Mouse (Mus musculus): ENCODE data around the gene Dbt. TPM values are rescaled to one million over a fixed set of nuclear protein-coding genes. Genes with fewer than 3 reads are reported as not detected.

Gene Dbt
- polyA plus RNA-seq, 1 experiment from 2014 or later: 11.4 TPM

DNA sequence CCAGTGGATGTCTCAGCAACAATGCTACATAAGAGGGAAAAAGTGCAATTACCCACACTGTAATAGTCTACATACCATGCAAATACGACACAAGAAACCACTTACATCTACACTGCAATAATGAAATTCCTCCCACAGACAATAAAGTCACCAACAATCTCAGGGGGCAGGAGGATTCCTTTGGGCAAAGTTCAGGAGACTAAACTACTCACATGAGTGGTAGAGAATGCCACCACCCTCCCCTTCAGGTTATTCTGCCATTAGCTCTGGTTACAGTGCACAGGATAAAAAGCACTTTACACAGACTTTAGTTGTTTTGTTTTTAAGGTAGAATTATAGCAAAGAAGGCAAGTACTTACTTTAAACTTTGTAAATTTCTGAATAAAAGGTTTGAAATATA, 17.2 kb upstream of the Dbt start:
- no peak overlapping the region for H3K27ac ChIP-seq
- H3K4me3 ChIP-seq: no peak overlapping the region
- WGBS: 98% methylated on average over 1 of the region's 1 CpGs
- H3K9me3 ChIP-seq: no peaks in the 10 kb centered on the region
- no peaks in the 10 kb centered on the region for H3K4me1 ChIP-seq
- peaks cover 99% of the 10 kb centered on the region for H3K36me3 ChIP-seq (replicated peaks)
- no peak for DNase-seq (ENCODE audit: extremely low spot score, low spot score)
- no peaks in the 10 kb centered on the region for H3K27me3 ChIP-seq (ENCODE audit: poor library complexity, severe bottlenecking)

DNA sequence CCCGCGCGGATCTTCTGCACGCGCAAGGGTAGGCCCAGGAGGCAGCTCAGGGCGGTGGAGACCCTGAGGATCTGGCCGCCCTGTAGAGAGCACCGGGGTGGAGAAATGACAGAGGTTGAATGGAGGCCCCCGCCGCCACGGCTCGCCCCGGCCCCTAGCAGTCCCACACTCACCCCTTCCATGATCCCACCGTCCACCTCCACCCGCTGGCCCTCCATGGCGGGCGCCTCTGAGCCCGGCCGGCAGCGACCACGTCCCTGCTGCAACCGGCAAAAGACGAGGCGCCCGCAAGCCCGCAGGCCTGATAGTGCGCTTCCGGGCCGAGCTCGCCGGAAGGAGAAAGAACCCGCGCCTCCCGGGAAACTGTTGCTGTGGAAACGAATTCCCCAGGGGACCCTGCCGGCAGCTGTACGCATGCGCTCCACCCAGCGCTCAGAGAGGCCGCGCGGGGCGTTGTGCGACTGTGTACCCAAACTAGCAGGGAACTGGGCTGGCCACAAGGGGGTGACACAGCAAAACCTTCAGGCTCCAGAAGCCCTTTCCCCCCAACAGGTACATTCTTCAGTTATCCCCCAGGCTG, 5.0 kb upstream of the Dbt start, which contains the start of gene Rtca:
Gene Rtca (minus strand): TSS at position 437 of the 580 bp plus-strand sequence.
- Histone ChIP-seq H3K9me3 (no peaks in the 10 kb centered on the region), H3K4me1 (peaks cover 25% of the 10 kb centered on the region), H3K4me3 (peak within 1 kb of the TSS; percentile 98), H3K36me3 (replicated peaks) (peaks cover 38% of the 10 kb centered on the region), H3K27ac (peak within 1 kb of the TSS; percentile 95), H3K27me3 (ENCODE audit: poor library complexity, severe bottlenecking) (no peaks in the 10 kb centered on the region)
- DNase-seq (ENCODE audit: extremely low spot score, low spot score): peak; percentile 98
- under 1% methylated on average over 44 of the region's 44 CpGs for WGBS

DNA sequence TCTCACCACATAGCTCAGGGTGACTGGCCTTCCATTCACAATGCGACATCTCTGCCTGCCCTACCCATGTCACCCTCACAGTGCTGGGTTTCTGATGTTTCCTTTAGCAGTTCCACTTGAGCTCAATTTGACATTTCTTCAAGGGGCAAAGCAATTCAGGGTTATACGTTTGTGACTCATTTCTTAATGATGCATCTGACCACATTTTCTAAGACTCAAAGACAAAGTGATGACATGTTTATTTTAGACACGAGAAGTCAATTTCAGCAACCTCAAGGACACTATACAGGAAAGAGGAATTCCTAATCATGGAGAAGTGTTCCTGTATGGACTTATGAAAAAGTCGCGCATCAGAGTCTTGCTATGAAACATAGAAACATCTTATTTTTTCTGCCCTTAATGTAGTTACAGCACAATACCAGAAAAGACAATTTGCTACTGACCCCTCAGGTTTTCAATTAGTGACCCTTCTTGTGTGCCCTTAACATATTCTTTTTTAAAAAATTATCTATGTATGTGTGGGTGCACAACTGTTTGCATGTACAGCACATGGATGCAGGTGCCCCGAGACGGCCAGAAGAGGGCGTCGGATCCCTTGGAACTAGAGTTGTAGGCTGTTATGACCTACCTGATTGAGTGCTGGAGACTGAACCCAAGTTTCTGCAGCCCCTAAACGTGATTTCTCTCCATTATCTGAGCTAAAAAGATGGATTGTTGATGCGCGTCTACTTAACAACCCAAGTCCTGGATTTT, 543 bp upstream of the Dbt start:
- H3K9me3 ChIP-seq: no peaks in the 10 kb centered on the region
- H3K27me3 ChIP-seq (ENCODE audit: poor library complexity, severe bottlenecking): no peaks in the 10 kb centered on the region
- DNase-seq (ENCODE audit: extremely low spot score, low spot score): no peak
- WGBS: 46% methylated on average over 12 of the region's 12 CpGs
- peak overlapping the region; percentile 81 for H3K27ac ChIP-seq
- H3K36me3 ChIP-seq (replicated peaks): peaks cover 16% of the 10 kb centered on the region; the same call in 1 of the 2 replicates
- H3K4me3 ChIP-seq: peak overlapping the region; percentile 74
- peaks cover 21% of the 10 kb centered on the region for H3K4me1 ChIP-seq

DNA sequence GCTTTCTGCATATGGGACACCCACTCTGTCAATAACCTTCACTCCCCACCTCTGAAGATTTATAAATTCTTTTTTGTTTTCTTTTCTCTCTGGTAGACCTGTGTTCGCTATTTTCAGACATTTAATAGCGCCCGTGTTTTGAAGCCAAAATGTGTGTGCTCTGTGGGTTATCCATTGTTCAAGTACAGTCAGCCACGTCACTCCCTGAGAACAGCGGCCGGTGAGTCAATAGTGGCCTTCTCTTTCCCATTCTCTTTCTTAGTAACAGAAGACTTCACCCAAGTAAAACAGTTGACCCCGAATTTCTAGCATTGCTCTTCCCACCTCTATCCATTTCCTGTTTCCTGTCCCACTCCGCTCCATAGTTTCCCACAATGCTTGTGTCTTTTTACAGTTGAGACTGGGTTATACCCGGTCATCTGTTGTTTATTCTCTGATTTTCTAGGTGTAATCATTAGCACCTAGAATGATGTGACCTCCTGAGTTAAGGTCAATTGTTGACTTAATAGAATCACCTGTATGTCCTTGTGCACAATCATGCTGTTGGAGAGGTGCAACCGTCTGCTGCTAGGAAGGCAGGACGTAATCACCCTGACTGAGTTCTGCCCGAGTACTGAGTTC, 7.4 kb downstream of the Dbt start:
- H3K4me3 ChIP-seq: no peak overlapping the region
- no peaks in the 10 kb centered on the region for H3K27me3 ChIP-seq (ENCODE audit: poor library complexity, severe bottlenecking)
- WGBS: 92% methylated on average over 12 of the region's 12 CpGs
- H3K4me1 ChIP-seq: no peaks in the 10 kb centered on the region
- H3K27ac ChIP-seq: no peak overlapping the region
- no peaks in the 10 kb centered on the region for H3K9me3 ChIP-seq
- H3K36me3 ChIP-seq (replicated peaks): peaks cover 46% of the 10 kb centered on the region
- DNase-seq (ENCODE audit: extremely low spot score, low spot score): no peak

DNA sequence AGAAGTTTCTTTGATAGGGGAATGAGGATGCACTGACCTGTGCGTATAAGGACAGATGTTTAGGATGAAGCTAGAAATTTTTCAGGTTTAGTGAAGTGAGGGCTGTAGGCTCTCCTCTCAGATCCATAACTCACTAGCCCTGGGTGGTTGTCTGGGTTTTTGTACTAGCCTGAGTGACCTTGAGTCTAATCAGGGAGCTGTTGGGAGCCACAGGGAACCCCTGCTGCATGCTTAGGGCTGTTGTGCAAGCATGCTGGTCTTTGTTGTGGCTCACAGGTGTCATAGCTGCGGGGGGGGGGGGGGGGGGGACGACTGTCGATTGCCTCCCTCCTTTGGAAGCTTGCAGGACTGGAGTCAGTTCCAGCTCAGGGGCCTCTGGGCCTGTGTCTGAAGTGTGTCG, 16.9 kb downstream of the Dbt start:
- DNase-seq (ENCODE audit: extremely low spot score, low spot score): no peak
- H3K36me3 ChIP-seq (replicated peaks): peaks cover 23% of the 10 kb centered on the region
- 55% methylated on average over 5 of the region's 5 CpGs for WGBS

DNA sequence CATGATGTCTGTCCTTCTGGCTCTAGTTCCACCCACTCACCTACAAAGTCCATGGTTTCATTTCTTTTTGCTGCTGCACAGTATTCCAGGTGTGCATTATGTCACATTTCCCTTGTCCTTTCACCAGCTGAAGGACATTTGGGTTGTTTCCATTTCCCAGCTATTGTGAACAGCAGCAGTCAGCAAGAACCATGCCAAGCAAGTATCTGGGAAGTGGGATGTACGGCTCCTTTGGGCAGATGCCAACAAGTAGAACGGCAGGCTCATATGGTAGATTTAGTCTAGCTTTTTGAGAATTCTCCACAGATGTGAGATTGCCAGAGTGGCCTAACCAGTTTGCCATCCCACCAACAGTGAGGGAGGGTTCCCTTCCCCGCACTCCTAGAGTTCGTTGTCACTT, 18.0 kb downstream of the Dbt start:
- H3K4me1 ChIP-seq: no peaks in the 10 kb centered on the region
- 95% methylated on average over 4 of the region's 4 CpGs for WGBS
- no peaks in the 10 kb centered on the region for H3K9me3 ChIP-seq

More for the DNA sequence above, 16.9 kb downstream of the Dbt start:
- H3K27me3 ChIP-seq (ENCODE audit: poor library complexity, severe bottlenecking): no peaks in the 10 kb centered on the region
- H3K9me3 ChIP-seq: no peaks in the 10 kb centered on the region
- H3K4me3 ChIP-seq: no peak overlapping the region
- no peak overlapping the region for H3K27ac ChIP-seq
- H3K4me1 ChIP-seq: no peaks in the 10 kb centered on the region

DNA sequence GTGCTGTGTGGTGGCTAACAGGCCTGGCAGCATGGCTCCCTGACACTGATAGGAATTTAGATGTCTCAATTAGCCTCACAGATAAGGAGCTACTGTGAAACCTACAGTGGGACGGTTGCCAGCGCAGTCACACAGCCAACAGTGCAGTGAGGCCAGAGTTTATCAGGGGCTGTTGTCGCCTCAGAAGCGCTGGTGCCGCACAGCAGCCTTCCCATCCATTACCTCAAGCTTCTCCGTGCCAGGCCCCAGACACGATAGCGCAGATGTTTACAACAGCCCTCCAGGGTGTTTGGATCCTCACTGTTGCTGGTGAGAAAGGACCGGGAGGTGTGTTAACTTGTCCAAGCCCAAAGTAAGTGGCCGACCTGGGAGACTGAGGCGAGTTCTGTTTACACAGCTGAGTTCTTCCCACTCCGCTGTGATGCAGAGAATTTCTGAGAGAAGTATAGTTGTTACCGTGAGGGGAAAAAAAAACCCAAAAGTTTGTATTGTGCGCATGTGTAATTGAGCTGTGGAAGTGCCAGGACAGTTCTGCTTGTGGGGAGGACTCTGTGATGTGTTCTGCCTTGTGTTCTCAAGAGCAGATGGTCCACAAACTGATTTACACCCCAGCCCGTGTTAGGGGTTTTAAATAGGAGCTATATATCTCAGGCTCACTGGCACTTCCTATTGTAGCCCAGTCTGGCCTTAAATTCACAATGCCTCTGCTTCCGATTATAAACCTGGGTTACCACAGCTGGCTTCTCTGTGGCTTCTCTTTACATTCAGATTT, 23.7 kb downstream of the Dbt start:
- WGBS: 83% methylated on average over 16 of the region's 16 CpGs
- Histone ChIP-seq H3K9me3 (no peaks in the 10 kb centered on the region), H3K27ac (no peak overlapping the region), H3K27me3 (ENCODE audit: poor library complexity, severe bottlenecking) (no peaks in the 10 kb centered on the region), H3K36me3 (replicated peaks) (peaks cover 80% of the 10 kb centered on the region), H3K4me1 (no peaks in the 10 kb centered on the region), H3K4me3 (no peak overlapping the region)
- no peak for DNase-seq (ENCODE audit: extremely low spot score, low spot score)

More for the DNA sequence above, 18.0 kb downstream of the Dbt start:
- Histone ChIP-seq H3K36me3 (replicated peaks) (peaks cover 28% of the 10 kb centered on the region), H3K27me3 (ENCODE audit: poor library complexity, severe bottlenecking) (no peaks in the 10 kb centered on the region), H3K27ac (no peak overlapping the region), H3K4me3 (no peak overlapping the region)
- no peak for DNase-seq (ENCODE audit: extremely low spot score, low spot score)

DNA sequence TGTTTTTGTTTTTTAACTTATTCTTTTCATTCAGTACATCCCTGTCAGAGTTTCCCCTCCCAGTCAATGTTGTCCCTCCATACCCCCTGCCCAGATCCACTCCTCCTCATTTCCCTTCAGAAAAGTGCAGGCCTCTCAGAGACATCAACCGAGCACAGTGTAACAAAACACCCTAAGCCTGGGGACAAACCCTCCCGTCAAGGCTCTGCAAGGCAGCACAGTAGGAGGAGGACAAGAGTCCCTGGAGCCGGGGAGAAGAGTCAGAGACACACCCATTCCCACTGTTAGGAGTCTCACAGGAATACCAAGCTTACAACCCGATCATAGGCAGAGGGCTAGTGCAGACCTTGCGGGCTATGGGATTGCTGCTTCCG, 24.3 kb downstream of the Dbt start:
- H3K27ac ChIP-seq: no peak overlapping the region
- peaks cover 83% of the 10 kb centered on the region for H3K36me3 ChIP-seq (replicated peaks)
- no peaks in the 10 kb centered on the region for H3K4me1 ChIP-seq
- H3K27me3 ChIP-seq (ENCODE audit: poor library complexity, severe bottlenecking): no peaks in the 10 kb centered on the region
- WGBS: 63% methylated on average over 6 of the region's 6 CpGs
- H3K9me3 ChIP-seq: no peaks in the 10 kb centered on the region
- no peak for DNase-seq (ENCODE audit: extremely low spot score, low spot score)
- no peak overlapping the region for H3K4me3 ChIP-seq

DNA sequence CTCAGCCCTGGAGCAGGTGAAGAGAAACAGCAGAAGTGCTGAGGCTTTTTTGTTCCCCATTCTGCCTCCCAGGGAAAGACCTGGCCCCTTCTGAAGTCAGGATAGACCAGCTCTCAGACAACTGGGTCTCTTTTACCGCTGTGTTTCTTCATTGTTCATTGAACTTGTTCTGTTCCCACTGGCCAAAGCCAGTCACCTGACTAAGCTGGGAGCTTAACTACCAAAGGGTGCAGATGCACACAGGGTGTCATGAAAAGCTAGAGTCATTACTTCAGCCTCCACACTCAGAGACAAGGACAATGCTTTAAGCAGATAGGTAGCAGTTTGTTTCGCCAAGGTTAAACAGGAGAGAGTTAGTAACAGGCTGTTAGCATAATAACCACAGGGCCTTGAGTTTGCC, 29.2 kb downstream of the Dbt start:
- Histone ChIP-seq H3K4me1 (no peaks in the 10 kb centered on the region), H3K36me3 (replicated peaks) (peaks cover 83% of the 10 kb centered on the region), H3K27me3 (ENCODE audit: poor library complexity, severe bottlenecking) (no peaks in the 10 kb centered on the region), H3K4me3 (no peak overlapping the region), H3K27ac (no peak overlapping the region), H3K9me3 (no peaks in the 10 kb centered on the region)
- DNase-seq (ENCODE audit: extremely low spot score, low spot score): no peak
- 90% methylated on average over 2 of the region's 2 CpGs for WGBS

DNA sequence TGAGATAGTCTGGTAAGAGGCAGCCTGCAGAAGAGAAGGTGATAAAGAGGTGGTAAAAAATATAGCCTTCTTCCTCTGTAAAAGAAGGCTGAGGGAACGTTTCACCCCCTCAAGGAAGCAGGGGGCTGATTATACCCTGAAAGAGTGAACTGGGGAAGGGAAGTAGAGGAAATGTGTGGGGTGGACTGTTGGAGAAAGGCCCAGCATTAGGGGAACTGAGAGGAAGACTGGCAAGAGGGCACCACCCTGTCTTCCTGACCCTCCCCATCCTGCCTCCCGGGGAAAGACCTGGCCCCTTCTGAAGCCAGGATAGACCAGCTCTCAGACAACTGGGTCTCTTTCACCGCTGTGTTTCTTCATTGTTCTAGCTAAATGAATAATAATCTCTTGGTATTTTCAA, 29.7 kb downstream of the Dbt start:
- 90% methylated on average over 3 of the region's 3 CpGs for WGBS
- H3K36me3 ChIP-seq (replicated peaks): peaks cover 83% of the 10 kb centered on the region
- no peaks in the 10 kb centered on the region for H3K27me3 ChIP-seq (ENCODE audit: poor library complexity, severe bottlenecking)

DNA sequence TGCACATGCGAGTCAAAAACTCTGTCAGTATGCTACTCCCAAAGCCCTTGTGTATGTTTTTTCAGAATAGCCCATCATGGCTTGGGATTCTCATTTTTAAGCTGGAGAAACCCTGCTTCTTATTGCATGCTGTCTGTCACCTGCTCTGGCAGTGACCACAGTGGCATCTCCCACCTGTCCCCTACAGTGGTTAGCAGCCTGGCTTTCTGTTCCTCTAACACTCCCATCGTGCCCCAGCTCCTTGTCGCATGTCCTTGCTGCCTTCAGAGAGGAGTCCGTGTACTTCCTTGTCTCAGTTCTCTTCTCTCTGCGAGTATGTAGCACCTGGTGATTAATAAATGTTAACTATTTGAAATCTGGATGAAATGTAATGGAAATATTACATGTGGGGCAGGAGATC, 34.6 kb downstream of the Dbt start:
- H3K4me1 ChIP-seq: no peaks in the 10 kb centered on the region
- no peak overlapping the region for H3K4me3 ChIP-seq
- 0 out of 2 replicates have a peak, but pooled peaks cover 4% of the 10 kb centered on the region for H3K9me3 ChIP-seq
- DNase-seq (ENCODE audit: extremely low spot score, low spot score): no peak
- peaks cover 78% of the 10 kb centered on the region for H3K36me3 ChIP-seq (replicated peaks)
- H3K27me3 ChIP-seq (ENCODE audit: poor library complexity, severe bottlenecking): no peaks in the 10 kb centered on the region
- no peak overlapping the region for H3K27ac ChIP-seq
- 91% methylated on average over 5 of the region's 5 CpGs for WGBS

More for the DNA sequence above, 29.7 kb downstream of the Dbt start:
- DNase-seq (ENCODE audit: extremely low spot score, low spot score): no peak
- Histone ChIP-seq H3K27ac (no peak overlapping the region), H3K9me3 (no peaks in the 10 kb centered on the region), H3K4me1 (no peaks in the 10 kb centered on the region), H3K4me3 (no peak overlapping the region)

DNA sequence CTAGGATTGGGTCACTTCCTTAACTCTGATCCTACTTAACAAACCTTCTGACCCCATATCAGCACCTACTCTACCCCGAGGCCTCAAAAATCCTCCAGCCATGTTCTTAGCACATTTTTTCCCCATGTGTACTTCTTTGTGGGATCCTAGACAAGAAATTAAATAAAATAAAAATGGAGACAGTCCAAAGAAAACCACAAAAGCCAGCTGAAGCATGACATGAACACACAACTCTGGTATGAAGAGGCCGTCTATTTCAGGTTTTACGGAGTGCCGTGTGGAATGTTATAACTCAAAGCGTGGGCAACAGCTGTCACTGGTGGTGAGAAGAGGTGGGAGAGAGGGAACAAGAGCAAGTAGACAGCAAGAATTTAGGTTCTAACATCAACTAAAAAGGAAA, 38.5 kb downstream of the Dbt start:
- peaks cover 47% of the 10 kb centered on the region for H3K36me3 ChIP-seq (replicated peaks)
- no peaks in the 10 kb centered on the region for H3K4me1 ChIP-seq
- no peak overlapping the region for H3K27ac ChIP-seq
- WGBS: 97% methylated on average over 5 of the region's 5 CpGs
- DNase-seq (ENCODE audit: extremely low spot score, low spot score): no peak
- no peaks in the 10 kb centered on the region for H3K27me3 ChIP-seq (ENCODE audit: poor library complexity, severe bottlenecking)
- 0 out of 2 replicates have a peak, but pooled peaks cover 4% of the 10 kb centered on the region for H3K9me3 ChIP-seq
- H3K4me3 ChIP-seq: no peak overlapping the region

Data from forebrain, embryonic 10.5 days (tissue).